Mouse (Mus musculus) hindbrain, embryonic 11.5 days (tissue): ENCODE measurements around the gene Fcrl6. TPM values are rescaled to one million over a fixed set of nuclear protein-coding genes. Genes with fewer than 3 reads are reported as not detected.

Experiments used
- ATAC-seq: fragments of 200-750 bp; cut with Nextera tagmentation; 2 replicates; pipeline ENCODE4 v1.8.0; 2017; ENCODE audit warnings: mild to moderate bottlenecking, moderate TSS enrichment, moderate library complexity; ENCODE audit not compliant: low FRiP score
- DNase-seq: peaks from one replicate; pipeline ENCODE4 v3.0.0-alpha.2; 2015; ENCODE audit warnings: low spot score
- H3K27ac ChIP-seq: fragments of 300-500 bp; sonication (generic); 2 replicates; pipeline ENCODE4 v1.5.1; 2014; ENCODE audit warnings: mild to moderate bottlenecking, low read depth, low read length
- H3K27me3 ChIP-seq: fragments of 300-500 bp; sonication (generic); 2 replicates; pipeline ENCODE4 v1.6.1; 2014; ENCODE audit warnings: mild to moderate bottlenecking, low read length, moderate library complexity, mixed read lengths; ENCODE audit not compliant: control insufficient read depth, insufficient read depth
- H3K36me3 ChIP-seq: fragments of 300-500 bp; sonication (generic); 2 replicates; pipeline ENCODE4 v1.6.1; 2014; ENCODE audit warnings: mild to moderate bottlenecking, low read length, moderate library complexity, mixed read lengths; ENCODE audit not compliant: control insufficient read depth, insufficient read depth
- H3K4me1 ChIP-seq: fragments of 300-500 bp; sonication (generic); replicated peaks from 2 replicates; pipeline ENCODE4 v1.6.1; 2014; ENCODE audit warnings: low read length, mixed read lengths; ENCODE audit not compliant: control insufficient read depth, insufficient read depth
- H3K4me2 ChIP-seq: fragments of 300-500 bp; sonication (generic); replicated peaks from 2 replicates; pipeline ENCODE4 v1.6.1; 2014; ENCODE audit warnings: mild to moderate bottlenecking, low read depth, low read length
- H3K4me3 ChIP-seq: fragments of 300-500 bp; sonication (generic); 2 replicates; pipeline ENCODE4 v1.5.1; 2014; ENCODE audit warnings: low read depth, low read length
- H3K9ac ChIP-seq: fragments of 300-500 bp; sonication (generic); 2 replicates; pipeline ENCODE4 v1.6.1; 2014; ENCODE audit warnings: low read depth, low read length
- H3K9me3 ChIP-seq: fragments of 300-500 bp; sonication (generic); 2 replicates; pipeline ENCODE4 v1.6.1; 2016; ENCODE audit warnings: low read length; ENCODE audit not compliant: control insufficient read depth
- WGBS: fragments of 180-500 bp; shearing (Covaris S2); extraction: QIAGEN DNeasy Blood & Tissue Kit; methylation state at CpG from one replicate; pipeline ENCODE4 v1.1.7; 2014; 5-methylcytosine and 5-hydroxymethylcytosine counted together
- polyA plus RNA-seq: library from polyadenylated mRNA; unstranded; fragments of >200 nt; fragmentation: Nextera tagmentation; extraction: Ambion mirVana; gene quantifications from 2 replicates; pipeline ENCODE4 v1.2.1, GENCODE M21; 2014

Gene Fcrl6
- polyA plus RNA-seq, 1 experiment from 2014 or later = 0.22 TPM

DNA sequence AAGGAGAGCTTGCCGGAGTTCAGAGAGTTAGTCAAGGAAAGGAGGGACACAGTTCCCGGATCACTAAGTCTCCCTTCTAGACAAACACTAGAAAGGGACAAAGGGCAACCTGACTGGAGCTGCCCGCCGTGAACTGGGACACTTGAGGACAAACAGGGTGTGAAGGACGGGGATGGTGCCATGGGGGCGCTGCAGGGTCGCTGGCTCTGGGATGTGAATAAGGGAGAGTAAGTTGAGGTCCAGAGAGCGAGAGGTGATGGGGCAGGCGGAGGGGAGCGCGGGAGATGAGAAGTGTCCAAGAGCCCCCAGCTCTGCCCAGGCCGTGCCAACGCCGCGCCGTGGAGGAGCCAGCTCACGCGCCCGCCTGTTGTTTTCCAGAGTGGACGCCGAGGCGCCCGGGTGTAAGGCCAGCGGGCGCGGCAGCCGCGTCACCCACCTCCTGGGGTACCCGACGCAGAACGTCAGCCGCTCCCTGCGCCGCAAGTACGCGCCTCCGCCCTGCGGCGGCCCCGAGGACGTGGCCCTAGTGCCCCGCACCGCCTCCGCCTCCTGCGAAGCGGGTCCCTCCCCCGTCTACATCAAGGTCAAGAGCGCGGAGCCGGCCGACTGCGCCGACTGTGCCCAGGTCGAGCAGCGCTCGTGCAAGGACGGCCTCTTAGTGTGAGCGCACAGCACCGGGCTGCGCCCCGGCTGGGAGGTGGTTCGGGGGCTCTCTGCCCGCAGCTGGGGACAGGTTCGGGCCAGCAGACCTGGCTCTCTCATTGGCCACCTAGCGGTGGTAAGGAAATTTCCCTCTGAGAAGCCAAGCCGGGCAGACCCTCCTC, 39.5 kb downstream of the Fcrl6 start:
- H3K4me1 ChIP-seq = peaks cover 2% of the 10 kb centered on the region; the same call in 1 of the 2 replicates
- ATAC-seq (peak; percentile 90), DNase-seq (peak; percentile 85)
- H3K4me2 ChIP-seq = peak overlapping the region; percentile 93
- H3K4me3 ChIP-seq = peak overlapping the region; percentile 69
- H3K9me3 ChIP-seq = no peaks in the 10 kb centered on the region
- 3% methylated on average over 47 of the region's 66 CpGs for WGBS
- H3K27me3 ChIP-seq = peaks cover 23% of the 10 kb centered on the region
- H3K27ac ChIP-seq = no peak overlapping the region
- no peaks in the 10 kb centered on the region for H3K36me3 ChIP-seq
- H3K9ac ChIP-seq = peak overlapping the region; percentile 74

DNA sequence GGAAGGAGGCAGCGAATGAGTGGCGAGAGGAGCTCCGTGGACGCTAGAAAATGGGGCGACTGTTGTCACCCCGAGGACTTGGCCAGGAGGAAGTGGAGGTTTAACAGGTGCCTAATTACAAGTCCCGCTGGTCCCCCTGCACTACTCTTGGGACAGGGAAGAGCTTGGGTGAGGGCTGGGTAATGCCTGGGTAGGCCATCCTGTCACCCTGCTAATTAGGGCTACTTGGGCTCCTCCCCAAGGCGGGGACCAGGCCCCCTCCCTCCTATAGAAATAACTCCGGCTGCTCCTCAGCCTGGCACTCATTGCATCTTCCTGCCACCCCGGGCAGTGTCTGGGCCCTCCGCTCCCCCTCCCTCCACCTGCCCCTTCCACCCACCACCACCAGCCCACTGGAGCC, 46.7 kb downstream of the Fcrl6 start, which contains the start of gene Vsig8:
TSS of gene Vsig8 (plus strand) at position 301 of the 400 bp plus-strand sequence.
- H3K4me1 ChIP-seq = no peaks in the 10 kb centered on the region
- WGBS = 78% methylated on average over 11 of the region's 11 CpGs
- H3K4me3 ChIP-seq = no peak within 1 kb of the TSS
- no peak within 1 kb of the TSS for H3K9ac ChIP-seq
- ATAC-seq (no peak), DNase-seq (no peak)
- H3K4me2 ChIP-seq = no peak within 1 kb of the TSS
- H3K27ac ChIP-seq = no peak within 1 kb of the TSS
- H3K36me3 ChIP-seq = no peaks in the 10 kb centered on the region
- H3K27me3 ChIP-seq = peaks cover 5% of the 10 kb centered on the region
- no peaks in the 10 kb centered on the region for H3K9me3 ChIP-seq

GRCm38 (mm10) chr1:172552623-172553022, 49.7 kb downstream of the Fcrl6 start:
- WGBS = 46% methylated on average over 1 of the region's 1 CpGs
- DNase-seq = no peak
- no peak overlapping the region for H3K9ac ChIP-seq
- H3K4me2 ChIP-seq = no peak overlapping the region
- no peak for ATAC-seq
- H3K9me3 ChIP-seq = no peaks in the 10 kb centered on the region
- H3K27ac ChIP-seq = no peak overlapping the region
- no peaks in the 10 kb centered on the region for H3K36me3 ChIP-seq
- no peak overlapping the region for H3K4me3 ChIP-seq
- no peaks in the 10 kb centered on the region; the same call in 1 of the 2 replicates for H3K4me1 ChIP-seq
- H3K27me3 ChIP-seq = 0 out of 2 replicates have a peak, but pooled peaks cover 2% of the 10 kb centered on the region

DNA sequence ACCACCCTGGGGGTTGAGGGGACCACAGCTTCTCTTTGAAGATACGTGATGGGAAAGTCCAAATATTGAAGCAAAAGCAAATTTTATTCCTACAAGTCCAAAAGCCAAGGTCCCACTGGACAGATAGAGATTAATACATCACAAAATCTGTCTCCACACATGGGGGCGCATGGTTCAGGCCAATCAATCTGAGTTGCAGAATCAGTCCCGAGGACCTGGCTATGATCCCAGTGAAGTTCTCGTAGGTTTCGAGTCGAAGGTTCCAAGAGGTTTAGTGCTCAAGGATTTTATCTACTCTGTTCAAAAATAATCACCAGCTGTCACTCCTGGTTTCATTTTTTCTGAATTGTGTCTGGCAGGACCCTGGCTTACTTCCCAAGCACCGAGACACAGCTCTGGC, 51.3 kb downstream of the Fcrl6 start:
- no peaks in the 10 kb centered on the region for H3K9me3 ChIP-seq
- no peak overlapping the region for H3K4me3 ChIP-seq
- 55% methylated on average over 7 of the region's 7 CpGs for WGBS
- H3K4me1 ChIP-seq = no peaks in the 10 kb centered on the region; the same call in 1 of the 2 replicates
- DNase-seq = no peak
- 0 out of 2 replicates have a peak, but pooled peaks have one; percentile 17 for ATAC-seq
- 0 out of 2 replicates have a peak, but pooled peaks cover 2% of the 10 kb centered on the region for H3K27me3 ChIP-seq
- H3K9ac ChIP-seq = no peak overlapping the region
- no peaks in the 10 kb centered on the region for H3K36me3 ChIP-seq
- peak overlapping the region; percentile 61 for H3K4me2 ChIP-seq
- H3K27ac ChIP-seq = no peak overlapping the region

GRCm38 (mm10) chr1:172550551-172550951, 51.8 kb downstream of the Fcrl6 start:
- Histone ChIP-seq H3K36me3 (no peaks in the 10 kb centered on the region), H3K4me1 (no peaks in the 10 kb centered on the region; the same call in 1 of the 2 replicates), H3K9ac (peak overlapping the region; percentile 51), H3K4me3 (peak overlapping the region; percentile 34), H3K27me3 (0 out of 2 replicates have a peak, but pooled peaks cover 2% of the 10 kb centered on the region), H3K4me2 (peak overlapping the region; percentile 61), H3K27ac (no peak overlapping the region), H3K9me3 (no peaks in the 10 kb centered on the region)
- DNase-seq (peak; percentile 66), ATAC-seq (peak; percentile 90)
- WGBS = under 1% methylated on average over 8 of the region's 8 CpGs

DNA sequence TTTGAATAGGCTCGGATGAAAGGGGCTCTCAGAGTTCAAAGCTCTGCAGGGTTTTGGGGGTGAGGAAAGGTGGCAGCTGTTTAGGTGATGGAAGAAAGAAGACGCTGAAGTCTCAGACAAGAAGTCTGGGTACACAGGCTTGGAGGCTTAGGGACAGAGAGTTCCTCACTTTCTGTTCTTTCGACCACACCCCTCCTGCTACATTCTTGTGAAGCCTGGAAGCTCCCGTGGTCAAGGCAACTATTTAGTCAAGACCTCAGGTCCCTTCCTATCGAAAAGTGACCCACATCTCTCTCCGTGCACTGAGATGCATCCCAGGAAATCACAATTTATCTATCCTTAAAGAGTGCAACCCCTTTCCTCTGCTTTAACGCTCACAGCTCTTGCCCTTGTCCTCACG, 52.6 kb downstream of the Fcrl6 start:
- H3K9ac ChIP-seq = 0 out of 2 replicates have a peak overlapping the region, but pooled peaks have one; percentile 51
- WGBS = 6% methylated on average over 8 of the region's 8 CpGs
- no peak for ATAC-seq
- H3K27me3 ChIP-seq = 0 out of 2 replicates have a peak, but pooled peaks cover 2% of the 10 kb centered on the region
- H3K36me3 ChIP-seq = no peaks in the 10 kb centered on the region
- H3K4me2 ChIP-seq = peak overlapping the region; percentile 61
- no peaks in the 10 kb centered on the region for H3K9me3 ChIP-seq
- no peaks in the 10 kb centered on the region; the same call in 1 of the 2 replicates for H3K4me1 ChIP-seq
- no peak overlapping the region for H3K27ac ChIP-seq
- peak overlapping the region; percentile 34 for H3K4me3 ChIP-seq
- no peak for DNase-seq

DNA sequence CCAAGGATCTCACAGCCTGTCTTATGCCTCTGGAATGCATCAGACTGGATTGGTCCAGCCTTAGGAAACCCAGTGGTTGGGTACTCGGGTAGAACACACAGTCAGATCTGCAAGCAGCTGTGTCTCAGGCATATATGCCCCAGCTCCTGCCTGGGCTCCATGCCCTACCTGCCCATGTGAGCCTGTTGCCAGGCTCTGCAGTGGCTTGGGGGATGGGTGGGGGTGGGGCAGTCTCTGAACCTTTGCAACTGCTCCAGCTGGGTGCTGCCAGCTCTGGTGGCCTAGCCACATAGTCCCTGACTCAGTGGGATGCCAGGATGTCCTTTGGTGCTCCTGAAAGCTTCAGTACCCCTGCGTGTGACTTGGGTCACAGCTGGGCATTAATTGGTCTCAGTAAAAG, 53.0 kb downstream of the Fcrl6 start:
- H3K27ac ChIP-seq = no peak overlapping the region
- no peak for ATAC-seq
- H3K36me3 ChIP-seq = no peaks in the 10 kb centered on the region
- no peak overlapping the region for H3K4me3 ChIP-seq
- H3K9me3 ChIP-seq = no peaks in the 10 kb centered on the region
- no peak for DNase-seq
- no peak overlapping the region for H3K9ac ChIP-seq
- H3K4me2 ChIP-seq = no peak overlapping the region
- WGBS = 9% methylated on average over 2 of the region's 2 CpGs
- no peaks in the 10 kb centered on the region; the same call in 1 of the 2 replicates for H3K4me1 ChIP-seq
- H3K27me3 ChIP-seq = 0 out of 2 replicates have a peak, but pooled peaks cover 2% of the 10 kb centered on the region

DNA sequence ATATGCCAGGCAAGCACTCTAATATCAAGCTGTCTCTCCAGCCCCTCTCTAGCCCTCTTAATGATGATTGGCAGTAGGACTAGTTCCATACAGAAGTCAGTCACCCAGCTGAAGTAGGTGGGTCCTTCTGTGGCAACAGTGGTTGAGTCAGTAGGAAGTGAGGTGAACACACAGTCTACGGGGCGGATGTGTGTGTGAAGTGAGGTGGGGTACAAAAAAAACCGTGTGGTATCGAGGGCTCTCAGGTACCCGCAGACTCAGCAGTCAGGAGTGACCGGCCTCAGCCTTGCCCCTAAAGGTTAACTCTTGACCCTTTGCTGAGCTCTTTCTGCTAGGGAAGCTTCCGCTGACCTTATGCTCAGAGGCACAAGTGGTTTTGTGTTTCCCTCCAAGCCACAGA, 53.9 kb downstream of the Fcrl6 start:
- Histone ChIP-seq H3K27me3 (0 out of 2 replicates have a peak, but pooled peaks cover 2% of the 10 kb centered on the region), H3K4me3 (no peak overlapping the region), H3K9ac (no peak overlapping the region), H3K27ac (no peak overlapping the region), H3K9me3 (no peaks in the 10 kb centered on the region), H3K36me3 (no peaks in the 10 kb centered on the region), H3K4me2 (no peak overlapping the region), H3K4me1 (no peaks in the 10 kb centered on the region; the same call in 1 of the 2 replicates)
- no peak for DNase-seq
- no peak for ATAC-seq
- WGBS = 43% methylated on average over 7 of the region's 7 CpGs
